Mouse (Mus musculus) layer of hippocampus, adult 9-11 months (tissue): ENCODE measurements at regions not wholly inside any gene's neighbourhood (a gene's known extent, or its start where the extent isn't known, plus 50 kb on each side); places are given as distances from the start of the nearest gene placed in this dataset.

Experiments used
- DNase-seq: peaks from one replicate; pipeline ENCODE4 v3.0.0; 2022

DNA sequence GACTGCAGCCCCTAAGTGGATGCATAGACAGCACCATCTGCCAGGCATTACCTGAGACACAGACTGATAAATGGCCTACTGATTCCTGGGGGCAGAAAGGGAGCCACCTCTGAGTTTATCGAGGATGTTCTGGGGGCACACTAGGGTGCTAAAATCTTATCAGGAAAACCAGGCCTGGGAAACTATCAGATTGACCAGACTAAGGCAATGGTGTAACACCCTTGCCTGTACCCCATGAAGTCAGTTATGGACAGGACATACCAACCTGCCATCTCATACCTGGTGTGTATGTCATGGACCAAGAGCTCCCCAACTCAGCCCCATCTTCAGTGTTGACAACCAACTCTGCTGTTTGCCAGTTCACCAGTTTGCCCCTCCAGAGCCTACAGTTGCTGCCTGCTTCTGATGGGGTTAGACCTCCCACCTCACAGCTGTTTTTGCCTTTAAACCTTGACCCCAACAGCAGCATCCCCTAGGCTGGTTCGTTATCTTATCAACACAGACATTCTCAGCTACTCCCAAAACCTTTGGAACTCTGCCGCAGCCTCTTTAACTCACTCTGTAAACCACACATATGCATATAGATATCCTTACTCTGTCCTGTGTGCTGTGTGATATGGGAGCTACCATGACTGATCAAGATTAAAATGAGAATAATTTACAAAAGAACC lies 83.6 kb upstream of the Irs2 start:
- DNase-seq: no peak

DNA sequence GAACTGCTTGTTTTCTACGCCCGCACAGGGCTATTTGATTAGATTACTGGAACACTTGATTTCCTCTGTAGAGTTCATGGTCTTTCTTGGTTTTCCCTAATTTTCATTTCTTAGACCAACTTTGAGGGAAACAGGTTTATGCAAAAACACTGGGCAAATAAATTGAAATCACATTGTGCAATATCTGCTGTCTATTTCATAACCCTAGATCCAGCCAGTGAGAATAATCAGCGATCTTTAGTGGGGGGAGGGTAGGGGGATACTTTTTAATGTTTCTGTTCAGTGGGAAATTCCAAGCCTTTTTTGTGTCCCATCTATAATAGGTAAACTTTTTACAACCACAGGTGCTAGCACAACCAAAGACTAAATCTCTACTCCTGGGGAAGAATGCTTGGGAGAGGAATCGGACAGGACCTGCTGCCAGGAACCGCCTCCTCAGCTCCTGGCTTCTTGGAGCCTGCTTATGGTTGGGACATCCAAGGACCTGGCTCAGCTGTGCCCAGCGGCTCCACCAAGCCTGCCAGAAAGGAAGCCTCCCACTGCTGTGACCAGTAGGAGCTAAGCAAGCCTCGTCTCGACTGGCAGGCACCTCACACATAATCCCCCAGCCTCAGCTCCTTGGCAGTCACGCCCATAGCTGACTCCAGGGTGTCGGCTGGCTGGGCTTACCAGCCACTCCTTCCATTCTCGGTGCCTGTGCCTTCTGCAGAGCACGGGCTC lies 80.8 kb upstream of the Irs2 start:
- DNase-seq: peak; percentile 51

DNA sequence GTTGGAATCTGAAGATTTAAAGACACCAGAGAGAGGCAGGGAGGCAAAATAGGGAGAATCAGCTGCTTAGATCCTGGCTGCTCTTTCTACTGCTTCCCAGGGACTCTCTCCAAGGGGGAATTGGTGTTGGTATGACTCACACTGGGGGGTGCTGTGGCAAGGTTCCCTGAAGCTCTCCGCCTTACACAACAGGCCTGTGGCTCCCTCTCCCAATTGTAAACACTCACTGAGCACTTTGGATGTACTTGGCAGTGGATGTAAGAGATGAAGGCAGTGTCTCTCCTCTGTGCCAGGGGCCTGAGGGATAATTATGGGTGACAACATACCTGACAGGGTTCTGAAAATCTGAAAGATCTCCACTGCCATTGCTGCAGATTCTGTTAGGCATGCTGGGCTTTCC lies 77.0 kb upstream of the Irs2 start:
- peak; percentile 79 for DNase-seq

DNA sequence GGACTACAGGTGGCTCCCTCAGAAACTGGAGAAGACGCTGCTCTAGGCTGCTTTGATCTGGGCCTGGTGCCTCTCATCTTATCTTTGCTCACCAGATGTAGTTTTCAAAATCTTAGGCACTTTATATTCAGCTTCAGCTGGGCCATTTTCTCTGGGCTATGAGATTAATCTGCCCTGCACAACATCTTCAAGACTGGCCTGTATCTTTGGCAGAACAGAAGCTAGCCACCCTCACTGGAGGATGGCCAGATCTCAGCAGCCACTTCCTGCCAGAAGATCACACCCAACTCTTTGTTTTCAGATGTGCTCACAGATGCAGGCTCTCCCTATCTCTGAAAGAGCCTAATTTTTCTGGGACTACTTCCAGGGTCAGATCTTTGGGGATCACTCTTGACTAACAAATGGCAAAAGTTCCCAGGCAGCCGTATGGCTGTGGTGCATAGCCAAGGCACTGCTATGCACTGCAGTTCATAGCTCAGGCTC lies 75.8 kb upstream of the Irs2 start:
- no peak for DNase-seq

DNA sequence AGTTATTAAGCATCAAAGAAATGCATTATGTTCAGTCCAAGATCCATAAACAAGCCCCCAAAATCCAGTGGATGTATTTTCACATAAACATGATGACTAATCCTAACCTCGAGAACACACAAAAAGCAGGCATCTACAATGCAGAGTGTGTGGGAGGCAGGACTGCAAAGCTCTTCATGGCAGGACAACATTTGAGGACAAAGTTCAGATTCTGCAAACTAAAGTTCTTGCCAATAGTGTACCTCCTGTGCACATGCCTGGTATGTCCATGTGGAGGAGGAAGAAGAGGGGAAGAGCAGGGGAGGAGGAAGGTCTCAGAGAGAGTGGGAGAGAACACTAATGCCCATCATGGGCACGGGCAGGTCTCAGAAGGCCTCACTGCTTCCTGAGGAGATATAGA lies 72.6 kb upstream of the Irs2 start:
- no peak for DNase-seq

DNA sequence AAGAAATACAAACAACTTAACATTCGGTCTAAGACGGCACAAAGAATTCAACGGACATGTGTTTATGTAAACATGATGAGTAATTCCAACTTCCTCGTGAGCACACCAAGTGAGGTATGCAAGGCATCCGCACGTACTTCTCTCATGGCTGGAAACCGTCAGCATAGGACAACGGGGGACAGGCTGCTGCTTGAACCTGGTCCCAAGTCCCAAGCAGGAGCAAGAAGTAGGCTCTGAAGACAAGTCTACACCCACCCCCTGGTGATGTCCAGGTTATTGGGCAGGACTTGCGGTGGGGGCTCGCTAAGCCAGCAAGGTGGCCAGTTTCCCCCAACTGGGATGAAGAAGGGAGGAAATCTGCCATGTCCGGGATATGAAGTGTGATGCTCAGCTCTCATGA lies 71.5 kb upstream of the Irs2 start:
- DNase-seq: no peak

DNA sequence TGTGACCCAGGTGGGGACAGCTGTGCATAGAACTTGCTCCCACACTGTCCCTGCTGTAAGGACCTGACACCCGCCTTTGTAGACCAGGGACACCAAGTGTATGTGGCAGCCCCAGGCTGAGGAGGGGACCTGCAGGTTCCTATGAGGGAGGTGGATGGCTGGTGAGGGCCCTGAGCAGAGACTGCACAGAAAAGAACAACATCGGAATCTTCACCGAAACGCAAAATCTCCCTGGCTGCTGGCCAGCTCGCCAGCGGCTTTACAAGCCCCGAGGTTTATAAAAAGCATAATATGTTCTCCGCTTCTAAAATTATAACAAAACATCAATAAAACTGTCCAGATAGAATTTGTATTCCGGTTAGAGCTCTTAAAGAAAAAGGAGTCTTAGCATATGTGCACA lies 68.9 kb upstream of the Irs2 start:
- DNase-seq: no peak

DNA sequence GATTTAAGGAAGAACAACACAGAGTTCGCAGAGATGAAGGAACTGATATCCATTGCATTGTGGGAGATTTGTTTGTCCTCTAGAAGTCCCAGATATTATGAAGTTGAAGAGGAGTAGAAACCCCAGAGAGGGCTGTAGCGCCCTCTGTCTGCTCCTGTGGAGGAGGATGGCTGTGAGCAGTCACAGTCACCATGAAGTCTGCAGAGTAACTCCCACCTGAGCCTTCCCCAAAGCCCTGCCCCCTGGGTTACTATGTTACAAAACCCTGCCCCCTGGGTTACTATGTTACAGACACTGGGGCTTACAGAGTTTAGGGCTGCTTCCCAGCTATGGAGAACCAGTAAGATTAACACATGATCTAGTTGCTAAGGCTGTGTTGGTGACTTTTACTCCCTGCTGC lies 62.9 kb upstream of the Irs2 start:
- no peak for DNase-seq

DNA sequence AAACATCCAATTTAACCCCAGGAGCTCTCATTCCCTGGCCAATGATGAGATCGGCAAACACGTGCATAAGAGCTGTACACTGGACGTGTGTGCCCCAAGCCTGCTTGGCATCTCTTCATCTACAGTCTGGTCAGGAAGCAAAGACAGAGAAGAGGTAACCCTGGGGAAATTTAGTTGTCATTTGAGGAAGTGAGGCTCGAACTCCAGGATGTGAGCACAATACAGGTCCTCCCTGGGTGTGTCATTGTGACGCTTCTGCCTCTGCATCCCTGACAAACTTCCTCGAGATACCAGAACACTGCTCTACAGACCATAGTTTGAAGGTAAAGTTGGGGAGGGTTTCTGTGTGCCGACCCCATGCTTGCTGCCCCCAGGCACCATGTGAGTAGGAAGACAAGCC lies 59.2 kb upstream of the Irs2 start:
- no peak for DNase-seq

DNA sequence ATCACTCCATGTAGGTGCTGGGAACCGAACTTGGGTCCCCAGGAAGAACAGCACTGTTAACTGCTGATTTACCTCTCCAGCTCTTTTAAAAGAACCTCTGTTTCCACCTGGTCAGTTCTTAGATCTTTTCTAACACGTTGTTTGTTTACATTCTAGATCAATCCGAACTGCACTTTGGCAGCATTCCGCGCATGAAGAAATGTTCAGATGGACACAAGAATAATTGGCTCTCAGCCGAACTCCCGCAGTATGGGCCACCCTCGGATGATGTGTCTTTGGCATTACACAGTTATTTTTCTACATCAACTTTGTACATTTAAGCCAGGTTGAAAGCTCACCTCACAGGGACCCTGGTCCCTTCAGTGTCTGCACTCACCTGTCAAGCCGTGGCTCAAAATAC lies 57.7 kb upstream of the Irs2 start:
- DNase-seq: no peak

DNA sequence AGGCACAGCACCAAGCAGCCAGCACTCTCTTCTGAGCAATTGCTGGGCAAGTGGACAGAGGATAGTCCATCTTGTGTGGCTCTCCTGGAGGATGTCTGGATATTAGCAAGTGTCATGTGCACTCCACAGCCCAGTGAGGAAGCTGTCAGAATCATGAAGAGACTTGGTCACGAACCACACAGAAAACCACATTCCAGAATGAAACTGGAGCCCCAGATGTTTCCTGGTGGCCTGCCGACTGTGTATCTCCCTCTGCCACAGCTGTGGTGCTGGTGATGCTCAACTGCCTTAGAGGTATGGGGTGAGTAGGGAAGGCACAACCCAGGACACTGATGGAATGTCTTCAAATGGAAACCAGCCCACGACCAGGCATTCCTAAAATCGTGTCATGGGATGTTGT lies 57.0 kb upstream of the Irs2 start:
- DNase-seq: no peak

DNA sequence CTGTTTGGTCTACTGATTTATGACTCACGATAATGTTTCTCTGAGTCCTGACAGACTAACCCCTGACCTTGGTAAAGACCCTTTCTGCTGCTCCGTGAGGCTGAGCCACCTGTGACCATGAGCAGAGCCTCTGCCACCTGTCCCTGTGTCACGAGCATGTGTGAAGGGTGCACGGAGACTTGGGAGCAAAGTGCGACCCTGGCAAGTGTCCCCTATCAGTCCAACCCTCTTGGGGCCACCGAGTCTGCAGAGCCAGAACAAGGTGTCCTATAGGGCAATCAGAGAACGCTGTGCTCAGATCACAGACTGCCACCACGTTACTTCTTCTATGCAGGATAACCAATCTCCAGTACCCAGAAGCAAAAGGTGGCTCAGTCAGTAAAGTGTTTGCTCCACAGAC lies 54.8 kb upstream of the Irs2 start:
- no peak for DNase-seq

DNA sequence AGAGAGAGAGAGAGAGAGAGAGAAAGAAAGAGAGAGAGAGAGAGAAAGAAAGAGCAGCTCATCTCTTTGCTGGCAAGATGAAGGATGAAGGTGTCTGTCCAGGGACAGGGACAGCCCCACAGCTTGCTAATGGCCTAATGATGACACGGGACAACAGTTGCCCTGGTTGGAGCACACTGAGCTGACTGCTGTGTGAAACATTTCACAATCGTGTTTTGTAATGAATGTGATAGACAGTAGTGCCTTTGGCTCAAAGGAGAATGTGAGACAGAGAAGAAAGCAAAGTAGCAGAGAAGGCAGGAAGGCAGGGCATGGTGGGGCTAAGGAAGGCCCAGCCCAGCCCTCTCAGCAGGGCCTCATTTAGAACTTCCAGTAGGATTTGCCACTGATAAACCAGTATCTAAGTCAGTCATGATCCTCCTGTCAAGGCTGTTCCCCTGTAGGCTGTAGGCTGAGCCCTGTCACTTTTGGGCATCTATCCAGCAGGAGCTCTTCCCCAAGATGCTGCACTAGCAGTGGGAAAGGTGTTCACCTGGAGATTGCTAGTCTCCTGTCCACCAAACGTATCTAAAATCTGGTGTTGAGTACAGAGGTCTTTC lies 54.2 kb upstream of the Irs2 start:
- DNase-seq: no peak

DNA sequence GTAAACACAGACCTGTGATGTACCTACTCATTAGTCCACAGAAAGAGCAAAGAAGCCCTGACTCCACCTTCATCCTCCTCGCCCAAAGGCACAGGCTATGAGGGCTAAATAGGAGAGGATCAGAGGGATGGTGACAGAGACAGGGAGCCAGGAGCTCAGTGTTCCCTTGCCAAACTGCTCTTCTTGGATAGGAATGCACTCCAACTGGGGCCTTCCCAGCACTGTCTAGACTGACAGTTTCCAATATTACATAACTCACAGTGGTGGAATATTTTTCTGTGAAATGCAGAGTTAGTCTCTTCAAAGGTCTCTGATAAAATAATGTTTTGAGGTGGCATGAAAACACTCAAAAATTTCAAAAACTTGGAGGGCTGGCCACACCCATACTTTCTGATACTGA lies 53.5 kb upstream of the Irs2 start:
- peak; percentile 16 for DNase-seq

DNA sequence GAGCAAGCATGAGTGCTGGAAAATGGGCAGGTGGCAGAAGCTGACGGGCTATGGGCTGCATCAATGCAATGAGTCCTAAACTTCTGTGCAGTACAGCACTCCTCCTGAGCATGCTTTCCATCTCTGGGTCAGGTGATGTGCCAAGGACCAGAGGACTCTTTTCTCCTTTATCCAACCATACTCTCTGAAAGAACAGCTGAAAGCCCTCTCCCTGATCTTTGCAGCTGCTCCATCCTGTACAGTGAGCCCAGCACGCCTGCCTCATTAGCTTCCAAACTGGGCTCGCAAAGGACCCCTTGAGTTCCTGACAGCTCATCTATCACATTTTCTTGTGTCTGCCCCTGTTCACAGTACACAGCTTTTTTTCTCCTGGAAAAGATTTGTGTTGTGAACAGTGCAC lies 52.3 kb upstream of the Irs2 start:
- no peak for DNase-seq

DNA sequence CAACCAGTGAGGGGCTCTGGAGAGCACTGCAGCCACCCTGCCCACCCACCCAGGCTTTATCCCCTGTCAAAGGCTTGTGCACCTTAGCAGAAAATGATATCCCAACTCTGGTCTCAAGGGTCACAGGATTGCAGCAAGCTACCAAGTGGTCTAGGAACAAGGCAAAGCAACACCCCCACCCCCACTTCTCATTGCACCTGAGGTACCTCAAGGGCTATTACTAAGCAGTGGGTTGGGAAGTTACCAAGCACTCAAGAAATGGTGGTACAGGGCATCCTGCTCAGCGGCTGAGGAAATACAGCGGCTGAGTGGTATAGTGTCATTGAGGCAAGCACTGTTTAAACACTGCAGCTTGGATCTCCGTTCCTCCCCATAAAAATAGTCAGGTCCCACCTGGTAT lies 50.1 kb upstream of the Irs2 start:
- no peak for DNase-seq
